Mouse (Mus musculus) liver, postnatal 0 days (tissue): ENCODE measurements around the gene Pknox1. TPM values are rescaled to one million over a fixed set of nuclear protein-coding genes. Genes with fewer than 3 reads are reported as not detected.

Experiments used
- ATAC-seq: fragments of 200-750 bp; cut with Nextera tagmentation; 2 replicates; pipeline ENCODE4 v1.8.0; 2017; ENCODE audit warnings: mild to moderate bottlenecking, moderate library complexity
- DNase-seq: peaks from one replicate; pipeline ENCODE4 v3.0.0-alpha.2; 2016
- H3K27ac ChIP-seq: fragments of 300-500 bp; sonication (generic); 2 replicates; pipeline ENCODE4 v1.5.1; 2014; ENCODE audit warnings: antibody characterized with exemption, moderate library complexity, mild to moderate bottlenecking, low read depth
- H3K27me3 ChIP-seq: fragments of 300-500 bp; sonication (generic); 2 replicates; pipeline ENCODE4 v1.6.1; 2014; ENCODE audit warnings: low read length, control low read depth, mixed read lengths; ENCODE audit not compliant: insufficient read depth
- H3K36me3 ChIP-seq: fragments of 300-500 bp; sonication (generic); replicated peaks from 2 replicates; pipeline ENCODE4 v1.6.1; 2014; ENCODE audit warnings: mild to moderate bottlenecking, control low read depth, low read length, moderate library complexity, mixed read lengths; ENCODE audit not compliant: insufficient read depth
- H3K4me1 ChIP-seq: fragments of 300-500 bp; sonication (generic); 2 replicates; pipeline ENCODE4 v1.6.1; 2014; ENCODE audit warnings: antibody characterized with exemption, mild to moderate bottlenecking, control low read depth; ENCODE audit not compliant: insufficient read depth
- H3K4me2 ChIP-seq: fragments of 300-500 bp; sonication (generic); 2 replicates; pipeline ENCODE4 v1.6.1; 2014; ENCODE audit warnings: low read depth, mild to moderate bottlenecking, low read length, moderate library complexity, mixed read lengths
- H3K4me3 ChIP-seq: fragments of 300-500 bp; sonication (generic); 2 replicates; pipeline ENCODE4 v1.5.1; 2014; ENCODE audit warnings: low read depth, low read length
- H3K9ac ChIP-seq: fragments of 300-500 bp; sonication (generic); replicated peaks from 2 replicates; pipeline ENCODE4 v1.6.1; 2014; ENCODE audit warnings: mild to moderate bottlenecking, moderate library complexity
- H3K9me3 ChIP-seq: fragments of 300-500 bp; sonication (generic); 2 replicates; pipeline ENCODE4 v1.6.1; 2016; ENCODE audit warnings: mild to moderate bottlenecking, control low read depth, low read length, mixed read lengths
- CTCF ChIP-seq: sonication (generic); IDR thresholded peaks from 2 replicates; pipeline ENCODE4 v1.5.1; 2016; ENCODE audit warnings: antibody characterized with exemption, low read depth
- EP300 ChIP-seq: IDR thresholded peaks from 2 replicates; pipeline ENCODE4 v1.6.1; 2016; ENCODE audit warnings: antibody characterized with exemption, low read depth, mild to moderate bottlenecking
- WGBS: fragments of 180-500 bp; shearing (Covaris S2); extraction: QIAGEN DNeasy Blood & Tissue Kit; methylation state at CpG from one replicate; pipeline ENCODE4 v1.1.7; 2014; ENCODE audit not compliant: insufficient replicate concordance; 5-methylcytosine and 5-hydroxymethylcytosine counted together
- polyA plus RNA-seq: library from polyadenylated mRNA; unstranded; fragments of >200 nt; fragmentation: Nextera tagmentation; extraction: Ambion mirVana; gene quantifications from 2 replicates; pipeline ENCODE4 v1.2.1, GENCODE M21; 2015

The Pknox1 gene
- polyA plus RNA-seq, result 5.5 and 6.1 TPM in 2 replicates

GRCm38 (mm10) chr17:31564015-31564857 is at the start of gene Pknox1:
Gene Pknox1 (plus strand): TSS chr17:31564734.
- Histone ChIP-seq H3K4me1 (peaks cover 32% of the 10 kb centered on the region), H3K27ac (peak within 1 kb of the TSS; percentile 99), H3K9ac (peak within 1 kb of the TSS; percentile 97), H3K9me3 (no peaks in the 10 kb centered on the region), H3K4me3 (peak within 1 kb of the TSS; percentile 91), H3K36me3 (no peaks in the 10 kb centered on the region), H3K27me3 (no peaks in the 10 kb centered on the region), H3K4me2 (peak within 1 kb of the TSS; percentile 97)
- under 1% methylated on average over 41 of the region's 72 CpGs for WGBS
- DNase-seq, result peak; percentile 99
- TF ChIP-seq CTCF (no peak), EP300 (no peak)
- ATAC-seq, result peak; percentile 92

- Histone ChIP-seq H3K4me2 (peak overlapping the region; percentile 78), H3K36me3 (peaks cover 11% of the 10 kb centered on the region), H3K4me1 (peaks cover 7% of the 10 kb centered on the region), H3K9ac (0 out of 2 replicates have a peak overlapping the region, but pooled peaks have one; percentile 5), H3K27me3 (no peaks in the 10 kb centered on the region), H3K27ac (peak overlapping the region; percentile 55; the same call in 1 of the 2 replicates), H3K4me3 (peak overlapping the region; percentile 67), H3K9me3 (no peaks in the 10 kb centered on the region)
- ATAC-seq, result peak; percentile 35
- TF ChIP-seq CTCF (0 out of 2 replicates have a peak, but pooled peaks have one; percentile 4), EP300 (no peak)
- DNase-seq, result no peak
- WGBS, result 4% methylated on average over 7 of the region's 7 CpGs
These were observed 45.1 kb upstream of the Pknox1 start for GRCm38 (mm10) chr17:31519344-31519945.

DNA sequence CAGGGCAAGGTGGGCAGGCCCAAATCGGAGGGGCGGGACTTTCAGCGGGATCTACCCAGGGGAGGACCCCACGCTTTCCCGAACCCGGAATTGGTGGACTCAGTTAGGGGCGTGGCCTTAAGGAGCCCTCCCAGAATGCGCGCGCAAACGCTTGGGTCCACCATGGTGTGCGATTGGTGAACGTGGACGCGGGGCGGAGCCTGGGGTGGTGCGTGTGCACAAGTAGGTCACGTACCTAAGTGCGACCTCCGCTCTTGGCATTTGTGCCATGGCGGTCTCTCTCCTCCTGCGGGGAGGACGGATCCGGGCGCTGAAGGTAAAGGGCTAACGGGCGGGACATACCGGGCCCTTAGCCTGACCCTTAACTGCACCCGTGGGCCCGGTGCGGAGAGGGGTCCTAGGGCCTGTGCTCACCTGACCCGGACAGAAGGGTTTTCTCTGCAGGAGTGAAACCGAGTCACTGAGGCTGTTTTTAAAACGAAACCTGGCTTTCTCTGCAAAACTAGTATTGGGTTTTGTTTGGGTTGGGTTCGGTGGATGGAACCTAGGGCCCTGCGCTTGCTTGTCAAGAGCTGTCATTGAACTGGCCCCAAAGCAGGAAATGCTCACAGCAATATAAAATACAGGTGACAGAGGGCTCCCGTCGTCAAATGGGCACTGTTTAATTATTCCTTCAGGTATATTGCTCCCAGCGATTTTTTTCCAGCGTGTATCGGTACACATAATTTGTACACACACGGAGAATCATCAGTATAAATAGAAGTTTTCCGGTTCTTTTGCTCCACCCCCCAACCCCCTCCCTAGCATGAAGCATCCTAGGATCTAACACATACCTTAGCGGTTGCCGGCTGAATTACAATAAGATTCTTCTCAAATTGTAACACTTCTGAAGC is 44.3 kb upstream of the Pknox1 start, which contains the start of the genes Wdr4 and Ndufv3:
TSS of gene Wdr4 (minus strand) at position 35 of the 893 bp plus-strand sequence.
TSS of gene Ndufv3 (plus strand) at position 170 of the 893 bp plus-strand sequence.
- Histone ChIP-seq H3K9me3 (no peaks in the 10 kb centered on the region), H3K36me3 (peaks cover 13% of the 10 kb centered on the region), H3K4me1 (peaks cover 7% of the 10 kb centered on the region), H3K27ac (peak within 1 kb of the TSS; percentile 82), H3K9ac (peak within 1 kb of the TSS; percentile 77), H3K4me2 (peak within 1 kb of the TSS; percentile 78), H3K4me3 (peak within 1 kb of the TSS; percentile 67), H3K27me3 (no peaks in the 10 kb centered on the region)
- DNase-seq (peak; percentile 99), ATAC-seq (peak; percentile 99)
- under 1% methylated on average over 45 of the region's 45 CpGs for WGBS
- no peak for TF ChIP-seq EP300
- TF ChIP-seq CTCF, result no peak

GRCm38 (mm10) chr17:31520895-31521294 is 43.6 kb upstream of the Pknox1 start:
- peaks cover 15% of the 10 kb centered on the region for H3K36me3 ChIP-seq
- peaks cover 7% of the 10 kb centered on the region for H3K4me1 ChIP-seq
- no peaks in the 10 kb centered on the region for H3K27me3 ChIP-seq
- peak overlapping the region; percentile 67 for H3K4me3 ChIP-seq
- DNase-seq (peak; percentile 40), ATAC-seq (no peak)
- no peaks in the 10 kb centered on the region for H3K9me3 ChIP-seq
- peak overlapping the region; percentile 78 for H3K4me2 ChIP-seq
- H3K27ac ChIP-seq, result no peak overlapping the region
- 27% methylated on average over 3 of the region's 3 CpGs for WGBS
- TF ChIP-seq EP300 (no peak), CTCF (no peak)
- 0 out of 2 replicates have a peak overlapping the region, but pooled peaks have one; percentile 77 for H3K9ac ChIP-seq

GRCm38 (mm10) chr17:31521948-31522347 is 42.6 kb upstream of the Pknox1 start:
- Histone ChIP-seq H3K27ac (no peak overlapping the region), H3K4me2 (no peak overlapping the region), H3K27me3 (no peaks in the 10 kb centered on the region), H3K4me1 (peaks cover 7% of the 10 kb centered on the region), H3K9ac (no peak overlapping the region), H3K4me3 (no peak overlapping the region), H3K36me3 (peaks cover 20% of the 10 kb centered on the region), H3K9me3 (no peaks in the 10 kb centered on the region)
- 88% methylated on average over 6 of the region's 6 CpGs for WGBS
- no peak for TF ChIP-seq EP300
- TF ChIP-seq CTCF, result no peak
- no peak for DNase-seq
- ATAC-seq, result no peak
